Comparison of ENCODE assay signal across 12 mouse cellular contexts in genomic region chr2:106822540-106822939, GRCm38 (mm10).
DNase-seq lines count a peak whose midpoint lies in the region; ATAC-seq and TF ChIP-seq lines count a peak whose summit lies in the region.
"Had no signal": no experiment of that assay in that cellular context is flagged by ENCODE, and none has a peak within 500 bp of the region (broad histone marks: within the 10 kb centered on the region; RNA-seq: fewer than 3 reads in every experiment).

No protein-coding gene starts in this region.

- peak; percentile 68 for DNase-seq in lung, embryonic 14.5 days
- no peak for DNase-seq in lung, adult 2 months
- peak; percentile 14 for DNase-seq in lung, postnatal 36 days
- no peak for DNase-seq in adrenal gland, adult 8-10 months
- no peak for DNase-seq in urinary bladder, postnatal 25 days (ENCODE audit: low spot score)
- no peak for DNase-seq in heart, postnatal 25 days (ENCODE audit: low spot score)
- DNase-seq: right cerebral cortex, adult 18-20 months had no signal

- H3K36me3 ChIP-seq in lung, embryonic 14.5 days (ENCODE audit: insufficient read depth) = no peaks in the 10 kb centered on the region
- H3K36me3 ChIP-seq in forebrain, embryonic 12.5 days (replicated peaks) = no peaks in the 10 kb centered on the region
- no peaks in the 10 kb centered on the region for H3K36me3 ChIP-seq in neural tube, embryonic 15.5 days

- no peak overlapping the region for H3K4me2 ChIP-seq in lung, embryonic 14.5 days
- no peak overlapping the region for H3K4me2 ChIP-seq in forebrain, embryonic 12.5 days
- peak overlapping the region; percentile 25; the same call in 1 of the 2 replicates for H3K4me2 ChIP-seq in neural tube, embryonic 15.5 days
- H3K4me2 ChIP-seq: limb, embryonic 13.5 days had no signal

- TF ChIP-seq CTCF in lung, embryonic 14.5 days (IDR thresholded peaks at IDR 0.05; ENCODE audit: low read depth) = no peak
- no peak for TF ChIP-seq CTCF in lung, adult 2 months (IDR thresholded peaks at IDR 0.05; ENCODE audit: insufficient read depth, low read length)

- no peaks in the 10 kb centered on the region for H3K4me1 ChIP-seq in lung, embryonic 14.5 days (ENCODE audit: insufficient read depth)
- no peaks in the 10 kb centered on the region for H3K4me1 ChIP-seq in lung, adult 2 months (ENCODE audit: control insufficient read depth, insufficient read depth, low read length)
- peaks cover 22% of the 10 kb centered on the region for H3K4me1 ChIP-seq in forebrain, embryonic 12.5 days
- H3K4me1 ChIP-seq in neural tube, embryonic 15.5 days = peaks cover 27% of the 10 kb centered on the region
- H3K4me1 ChIP-seq: megakaryocyte, embryonic 14.5 days had no signal

- WGBS in lung, embryonic 14.5 days = 12% methylated on average over 5 of the region's 5 CpGs
- 33% methylated on average over 5 of the region's 5 CpGs for WGBS in lung, adult 2 months
- 3% methylated on average over 5 of the region's 5 CpGs for WGBS in forebrain, embryonic 12.5 days
- 8% methylated on average over 5 of the region's 5 CpGs for WGBS in neural tube, embryonic 15.5 days

- intact Hi-C loops in heart, postnatal 25 days (cut with DNase I) = no loop called here

- no peak overlapping the region for H3K9ac ChIP-seq in lung, embryonic 14.5 days
- H3K9ac ChIP-seq in forebrain, embryonic 12.5 days = no peak overlapping the region
- no peak overlapping the region for H3K9ac ChIP-seq in neural tube, embryonic 15.5 days (replicated peaks)
- H3K9ac ChIP-seq: limb, embryonic 13.5 days had no signal

- H3K27ac ChIP-seq in lung, embryonic 14.5 days (ENCODE audit: low read depth) = 0 out of 2 replicates have a peak overlapping the region, but pooled peaks have one; percentile 55
- H3K27ac ChIP-seq in forebrain, embryonic 12.5 days = 0 out of 2 replicates have a peak overlapping the region, but pooled peaks have one; percentile 42
- H3K27ac ChIP-seq in neural tube, embryonic 15.5 days (replicated peaks) = peak overlapping the region; percentile 61
- H3K27ac ChIP-seq: limb, embryonic 13.5 days; stomach, postnatal 0 days had no signal

- H3K9me3 ChIP-seq in lung, embryonic 14.5 days (ENCODE audit: low read depth, low read length) = no peaks in the 10 kb centered on the region
- no peaks in the 10 kb centered on the region for H3K9me3 ChIP-seq in forebrain, embryonic 12.5 days
- H3K9me3 ChIP-seq in neural tube, embryonic 15.5 days (replicated peaks) = no peaks in the 10 kb centered on the region
- H3K9me3 ChIP-seq: limb, embryonic 13.5 days had no signal

- no peak for TF ChIP-seq POLR2A in lung, adult 2 months (IDR thresholded peaks at IDR 0.05; ENCODE audit: borderline replicate concordance, extremely low read depth, low read depth, low read length)

- H3K4me3 ChIP-seq in lung, embryonic 14.5 days (ENCODE audit: low read depth, low read length) = no peak overlapping the region
- H3K4me3 ChIP-seq in lung, adult 2 months (replicated peaks; ENCODE audit: extremely low read depth, low read depth, low read length) = no peak overlapping the region
- no peak overlapping the region for H3K4me3 ChIP-seq in forebrain, embryonic 12.5 days (replicated peaks)
- no peak overlapping the region for H3K4me3 ChIP-seq in neural tube, embryonic 15.5 days (replicated peaks)
- H3K4me3 ChIP-seq: limb, embryonic 13.5 days; megakaryocyte, embryonic 14.5 days had no signal

- ATAC-seq in lung, embryonic 14.5 days (ENCODE audit: insufficient read depth) = peak; percentile 78; the same call in 1 of the 2 replicates
- peak; percentile 47; the same call in 1 of the 2 replicates for ATAC-seq in forebrain, embryonic 12.5 days (ENCODE audit: low FRiP score)
- ATAC-seq in neural tube, embryonic 15.5 days (ENCODE audit: low FRiP score) = peak; percentile 53; the same call in 1 of the 2 replicates

- H3K27me3 ChIP-seq in lung, embryonic 14.5 days (ENCODE audit: insufficient read depth, low read length) = no peaks in the 10 kb centered on the region
- 0 out of 2 replicates have a peak, but pooled peaks cover 2% of the 10 kb centered on the region for H3K27me3 ChIP-seq in forebrain, embryonic 12.5 days
- H3K27me3 ChIP-seq in neural tube, embryonic 15.5 days (replicated peaks) = no peaks in the 10 kb centered on the region
- H3K27me3 ChIP-seq: limb, embryonic 13.5 days; megakaryocyte, embryonic 14.5 days had no signal

Comparison
In these comparisons a context has a peak if more than half of its experiments do, and no peak if none do; other contexts are left out.
1. DNase-seq: peak in lung, embryonic 14.5 days (single experiment) and lung, postnatal 36 days (single experiment); none in lung, adult 2 months (single experiment), adrenal gland, adult 8-10 months (single experiment), urinary bladder, postnatal 25 days (single experiment) and heart, postnatal 25 days (single experiment).
2. Peak in every context shown above with its lines, with median percentiles within 50 percentile points of each other: ATAC-seq and H3K27ac ChIP-seq.